In genomic region chr6:88939281-88940089, GRCm38 (mm10) we compare ENCODE assay signal across 9 mouse cellular contexts. TPM values are rescaled to one million over a fixed set of nuclear protein-coding genes. Genes with fewer than 3 reads are reported as not detected.
A peak's percentile ranks its signal among the peaks of the same experiment; 100 is the strongest.
DNase-seq lines count a peak whose midpoint lies in the region; ATAC-seq lines count a peak whose summit lies in the region.
"Had no signal": no experiment of that assay in that cellular context is flagged by ENCODE, and none has a peak within 500 bp of the region (broad histone marks: within the 10 kb centered on the region; RNA-seq: fewer than 3 reads in every experiment).

No protein-coding gene starts in this region.

- 38% methylated on average over 12 of the region's 12 CpGs for WGBS in midbrain, embryonic 10.5 days

- no peaks in the 10 kb centered on the region for H3K9me3 ChIP-seq in midbrain, embryonic 10.5 days (replicated peaks)

- peaks cover 100% of the 10 kb centered on the region for H3K4me1 ChIP-seq in midbrain, embryonic 10.5 days

- H3K4me3 ChIP-seq in midbrain, embryonic 10.5 days, result peak overlapping the region; percentile 28
- H3K4me3 ChIP-seq: erythroblast, embryonic 14.5 days had no signal

- 0 out of 2 replicates have a peak, but pooled peaks have one; percentile 11 for ATAC-seq in granulocyte monocyte progenitor cell, adult 5-6 weeks (replicated peaks; ENCODE audit: poor library complexity, severe bottlenecking)

- H3K27ac ChIP-seq in midbrain, embryonic 10.5 days (replicated peaks), result peak overlapping the region; percentile 93

- H3K27me3 ChIP-seq in midbrain, embryonic 10.5 days (ENCODE audit: low read depth, poor library complexity, severe bottlenecking), result peaks cover 30% of the 10 kb centered on the region

- no peaks in the 10 kb centered on the region for H3K36me3 ChIP-seq in midbrain, embryonic 10.5 days

- peak; percentile 36 to 55 for DNase-seq in adrenal gland, postnatal 36 days
- DNase-seq in adrenal gland, adult 8-10 months, result no peak
- DNase-seq in Muller cell, postnatal 12 days (ENCODE audit: inconsistent ontology term), result peak; percentile 66
- peak; percentile 60 for DNase-seq in midbrain, embryonic 10.5 days (ENCODE audit: low spot score)
- peak; percentile 83 for DNase-seq in thymus, postnatal 0 days (ENCODE audit: low spot score)
- no peak for DNase-seq in cerebellum, adult 11-12 months
- DNase-seq in urinary bladder, adult 18-20 months (ENCODE audit: low spot score in 2 of 2), result no peak

RNA-seq across cellular contexts. Expression of gene Tpra1, which starts 37.4 kb away (rescaled TPM):
- 100 to 1,000 TPM; 104 TPM for total RNA-seq in adrenal gland, postnatal 36 days (2021)
- total RNA-seq in adrenal gland, adult 8-10 months (2022), result 100 to 1,000 TPM; 122 to 168 (median 148) TPM
- total RNA-seq in granulocyte monocyte progenitor cell, adult 5-6 weeks (2014; fragmentation: Nextera tagmentation), result 25.1 and 62.6 TPM in 2 replicates
- total RNA-seq in granulocyte monocyte progenitor cell, adult 5-6 weeks (2017), result 28.7 and 30.9 TPM in 2 replicates
- polyA plus RNA-seq in midbrain, embryonic 10.5 days (2016; fragmentation: Nextera tagmentation; extraction: Ambion mirVana), result 56.0 and 57.6 TPM in 2 replicates
- polyA plus RNA-seq in thymus, postnatal 0 days (2015; fragmentation: Nextera tagmentation; extraction: Ambion mirVana), result 77.0 and 78.8 TPM in 2 replicates

RNA-seq across cellular contexts. Expression of gene Mcm2, which starts 40.9 kb away (rescaled TPM):
- 10 to 100 TPM; 28.9 to 40.1 TPM for total RNA-seq in adrenal gland, postnatal 36 days (2021)
- 10 to 100 TPM; 26.9 to 51.6 (median 35.2) TPM for total RNA-seq in adrenal gland, adult 8-10 months (2022)
- 148 and 183 TPM in 2 replicates for total RNA-seq in granulocyte monocyte progenitor cell, adult 5-6 weeks (2014; fragmentation: Nextera tagmentation)
- total RNA-seq in granulocyte monocyte progenitor cell, adult 5-6 weeks (2017), result 153 and 168 TPM in 2 replicates
- polyA plus RNA-seq in midbrain, embryonic 10.5 days (2016; fragmentation: Nextera tagmentation; extraction: Ambion mirVana), result 290 and 301 TPM in 2 replicates
- 138 and 161 TPM in 2 replicates for polyA plus RNA-seq in thymus, postnatal 0 days (2015; fragmentation: Nextera tagmentation; extraction: Ambion mirVana)

Comparison
In these comparisons a context has a peak if more than half of its experiments do, and no peak if none do; other contexts are left out.
1. DNase-seq: peak in adrenal gland, postnatal 36 days (2 of 2), Muller cell, postnatal 12 days (single experiment), midbrain, embryonic 10.5 days (single experiment) and thymus, postnatal 0 days (single experiment); none in adrenal gland, adult 8-10 months (single experiment), cerebellum, adult 11-12 months (single experiment) and urinary bladder, adult 18-20 months (0 of 2).